Mouse (Mus musculus) lung, adult 2 months (tissue): ENCODE data around the gene Ciao2b.

ENCODE experiments used
- CTCF ChIP-seq: fragments of 200-500 bp; IDR thresholded peaks from 2 replicates; pipeline ENCODE4 v1.5.1; 2011; ENCODE audit warnings: mild to moderate bottlenecking, low read length, control low read depth; ENCODE audit not compliant: insufficient read depth
- POLR2A ChIP-seq: fragments of 200-500 bp; IDR thresholded peaks from 2 replicates; pipeline ENCODE4 v1.6.1; 2011; ENCODE audit warnings: low read depth, mild to moderate bottlenecking, control low read depth, low read length, borderline replicate concordance; ENCODE audit errors: extremely low read depth

DNA sequence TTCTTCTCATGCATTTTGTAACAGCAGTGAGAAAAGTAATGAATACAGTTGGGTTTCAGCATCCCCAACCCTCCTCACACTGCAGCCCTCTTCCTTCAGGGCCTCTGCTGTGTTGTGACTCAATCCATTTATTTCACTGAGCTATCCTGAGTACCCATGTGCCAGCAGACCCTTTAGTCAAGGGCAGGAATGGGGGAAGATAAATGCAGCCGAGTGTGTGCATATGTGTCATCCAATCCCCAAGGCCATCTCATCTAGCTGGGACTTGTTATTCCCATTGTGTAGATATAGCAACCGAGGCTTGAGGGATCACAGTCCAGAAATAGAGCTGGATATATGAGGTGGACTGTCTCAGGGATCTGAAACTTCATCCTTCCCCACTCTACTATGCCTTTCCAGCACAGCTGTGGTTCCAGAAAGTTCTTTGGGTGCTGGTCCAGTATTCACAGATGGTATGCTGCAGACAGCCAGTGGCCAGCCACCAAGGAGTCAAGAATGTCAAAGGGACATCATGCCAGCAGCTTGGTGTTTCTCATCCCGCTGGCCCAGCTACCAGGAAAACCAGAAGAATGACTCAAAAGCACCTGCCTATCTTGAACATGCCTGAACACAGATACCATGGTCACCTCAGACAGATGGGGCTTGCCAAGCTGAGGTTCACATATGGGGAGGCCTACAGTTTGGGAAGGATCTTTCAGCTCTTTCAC, 6.6 kb downstream of the Ciao2b start:
- TF ChIP-seq CTCF: no peak
- no peak for TF ChIP-seq POLR2A
